Mouse (Mus musculus): ENCODE data around the gene Tnk2. TPM values are rescaled to one million over a fixed set of nuclear protein-coding genes. Genes with fewer than 3 reads are reported as not detected.

Tnk2 gene
- 18.7 and 24.1 TPM in 2 replicates for polyA plus RNA-seq (2012; ENCODE audit: insufficient read depth, insufficient read length, missing spikeins)

DNA sequence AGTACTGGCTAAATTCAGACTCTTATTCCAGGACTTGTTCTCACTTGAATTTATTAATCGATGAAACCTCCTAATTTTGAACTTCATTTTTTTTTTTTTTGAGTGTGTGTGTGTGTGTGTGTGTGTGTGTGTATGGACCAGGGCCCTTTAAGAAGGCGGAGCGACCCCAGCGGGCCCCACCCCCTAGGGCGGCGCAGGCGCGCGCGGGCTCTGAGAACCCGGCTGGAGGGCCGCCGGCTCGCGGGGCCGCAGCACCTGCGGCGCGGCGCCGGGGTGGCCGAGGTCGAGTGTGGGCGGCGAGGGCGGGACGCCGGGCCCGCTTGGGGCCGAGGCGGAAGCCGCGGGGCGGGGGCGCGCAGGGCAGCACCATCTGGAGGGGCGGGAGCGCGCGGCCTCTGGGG, at the start of gene Tnk2:
Tnk2 (plus strand) TSS at position 214 of the 401 bp plus-strand sequence.
- Histone ChIP-seq H3K27ac (replicated peaks; ENCODE audit: low read depth, low read length) (no peak within 1 kb of the TSS), H3K4me1 (ENCODE audit: control insufficient read depth, insufficient read depth, insufficient read length, low read length) (peaks cover 9% of the 10 kb centered on the region)

DNA sequence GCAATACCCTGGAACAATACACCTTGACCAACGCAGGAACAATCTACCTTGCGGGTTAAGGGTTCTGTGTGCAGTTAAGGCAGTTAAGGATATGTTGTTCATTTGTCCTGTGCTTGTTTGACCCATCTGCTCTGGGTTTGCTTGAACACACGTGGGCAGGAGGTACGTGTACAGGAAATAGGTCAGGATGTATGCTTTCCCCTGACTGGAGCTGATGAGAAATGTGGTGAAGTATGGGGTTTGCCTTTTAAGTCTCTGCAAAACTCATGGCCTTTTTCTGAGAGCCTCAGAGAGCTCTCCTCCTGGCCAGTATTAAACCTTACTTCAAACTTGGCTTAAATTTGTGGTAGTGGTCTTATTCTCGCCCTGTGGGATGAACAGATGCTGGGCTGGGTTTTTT, 49.8 kb upstream of the Tnk2 start:
- Histone ChIP-seq H3K4me1 (ENCODE audit: control insufficient read depth, insufficient read depth, insufficient read length, low read length) (no peaks in the 10 kb centered on the region), H3K4me3 (ENCODE audit: insufficient read depth, low read depth, low read length) (no peak overlapping the region), H3K27ac (replicated peaks; ENCODE audit: low read depth, low read length) (no peak overlapping the region)

More for the DNA sequence above, at the start of gene Tnk2:
- peak within 1 kb of the TSS; percentile 70 for H3K4me3 ChIP-seq (ENCODE audit: insufficient read depth, low read depth, low read length)

DNA sequence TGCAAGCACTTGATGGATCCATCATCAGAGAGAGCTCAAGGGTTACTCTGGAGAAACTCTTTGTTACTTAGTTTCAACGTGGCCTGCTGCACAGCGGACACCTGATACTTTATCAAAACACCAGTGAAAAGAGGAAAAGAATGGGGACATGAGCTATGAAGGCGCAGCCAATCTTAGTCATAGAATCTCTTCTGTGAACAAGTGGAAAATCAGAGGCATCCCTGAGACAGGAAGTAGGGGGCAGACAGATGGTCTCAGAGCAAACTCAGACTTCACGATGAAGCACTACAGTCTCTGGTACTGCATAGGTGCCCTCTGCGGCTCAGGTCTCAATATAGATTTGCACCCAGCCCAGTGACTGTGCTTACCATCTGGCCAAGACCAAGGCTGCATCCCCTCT, 49.0 kb upstream of the Tnk2 start:
- no peaks in the 10 kb centered on the region for H3K4me1 ChIP-seq (ENCODE audit: control insufficient read depth, insufficient read depth, insufficient read length, low read length)
- no peak overlapping the region for H3K4me3 ChIP-seq (ENCODE audit: insufficient read depth, low read depth, low read length)
- no peak overlapping the region for H3K27ac ChIP-seq (replicated peaks; ENCODE audit: low read depth, low read length)

DNA sequence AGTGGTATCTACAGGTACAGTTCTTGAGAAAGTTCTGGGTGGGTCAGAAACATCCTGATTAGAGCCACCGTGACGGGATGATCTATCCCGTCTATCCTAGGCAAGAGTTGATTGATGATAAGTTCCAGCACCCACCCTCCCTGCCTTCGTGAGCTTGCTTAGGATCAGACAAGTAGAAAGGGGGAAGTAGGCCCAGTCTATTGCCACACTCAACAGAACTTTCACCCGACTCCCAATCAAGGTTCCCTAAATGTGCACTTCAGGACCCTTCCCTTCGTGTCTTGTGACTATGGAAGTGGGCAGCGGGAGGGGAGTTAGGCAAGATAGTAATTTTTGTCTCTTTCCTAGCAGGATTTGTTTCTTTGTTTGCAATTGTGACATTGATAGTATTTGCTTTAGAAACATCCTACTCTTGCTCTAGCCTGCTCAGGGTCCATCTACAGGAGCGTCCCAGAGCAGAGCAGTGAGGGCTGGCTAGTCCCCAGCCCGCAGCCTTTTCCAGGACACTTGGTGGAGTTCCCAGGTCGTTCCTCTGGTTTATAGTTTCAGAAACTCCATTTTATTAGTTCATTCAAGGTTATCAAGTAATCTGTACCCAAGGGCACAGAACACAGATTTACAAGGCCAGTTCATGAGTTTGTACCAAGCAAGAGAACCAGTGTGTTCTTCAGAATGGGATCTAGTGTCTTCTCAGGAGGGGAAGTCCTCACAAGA, 48.4 kb upstream of the Tnk2 start:
- no peak overlapping the region for H3K4me3 ChIP-seq (ENCODE audit: insufficient read depth, low read depth, low read length)
- H3K27ac ChIP-seq (replicated peaks; ENCODE audit: low read depth, low read length): no peak overlapping the region
- no peaks in the 10 kb centered on the region for H3K4me1 ChIP-seq (ENCODE audit: control insufficient read depth, insufficient read depth, insufficient read length, low read length)

DNA sequence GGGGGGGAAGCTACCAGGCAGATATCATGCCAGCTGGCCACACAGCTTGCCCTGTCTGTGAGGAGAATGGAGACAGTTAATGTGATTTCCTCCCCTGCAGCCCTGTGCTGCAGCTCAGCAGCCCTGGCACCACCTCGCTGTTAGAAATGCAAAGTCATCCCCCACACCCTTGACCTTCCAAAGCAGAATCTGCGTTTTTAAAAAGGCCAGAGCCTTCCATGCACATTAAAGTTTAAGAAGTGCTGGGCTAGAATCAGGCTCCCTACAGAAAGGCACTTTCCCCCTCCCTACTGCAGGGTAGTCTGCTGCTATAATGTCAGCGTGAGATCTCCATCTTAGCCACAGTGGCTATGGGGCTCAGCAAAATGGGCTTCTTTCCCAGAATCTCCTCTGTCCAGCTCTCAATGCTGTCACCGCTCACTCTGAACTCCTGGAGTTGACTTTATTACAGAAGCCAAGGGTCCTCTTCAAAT, 45.7 kb upstream of the Tnk2 start:
- H3K4me1 ChIP-seq (ENCODE audit: control insufficient read depth, insufficient read depth, insufficient read length, low read length): no peaks in the 10 kb centered on the region
- H3K4me3 ChIP-seq (ENCODE audit: insufficient read depth, low read depth, low read length): no peak overlapping the region
- no peak overlapping the region for H3K27ac ChIP-seq (replicated peaks; ENCODE audit: low read depth, low read length)

DNA sequence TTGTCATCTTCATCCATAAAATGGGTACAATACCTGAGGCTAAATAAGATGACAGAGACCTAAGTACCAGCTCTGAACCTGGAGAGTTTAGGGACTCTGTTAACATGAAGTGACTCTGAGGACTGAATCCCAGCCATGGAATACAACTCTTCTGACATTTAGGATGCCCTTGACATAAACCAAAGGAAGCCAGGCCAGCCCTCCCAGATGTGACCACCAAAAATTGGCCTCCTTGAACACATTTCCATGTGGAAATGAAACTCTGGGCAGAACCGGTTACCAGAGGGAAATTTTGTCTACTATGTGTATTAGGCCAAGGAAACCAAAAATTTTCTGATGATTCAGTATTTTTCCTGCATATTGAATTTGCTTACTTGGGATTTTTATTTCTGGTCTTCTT, 44.5 kb upstream of the Tnk2 start:
- Histone ChIP-seq H3K4me1 (ENCODE audit: control insufficient read depth, insufficient read depth, insufficient read length, low read length) (no peaks in the 10 kb centered on the region), H3K27ac (replicated peaks; ENCODE audit: low read depth, low read length) (no peak overlapping the region), H3K4me3 (ENCODE audit: insufficient read depth, low read depth, low read length) (no peak overlapping the region)

DNA sequence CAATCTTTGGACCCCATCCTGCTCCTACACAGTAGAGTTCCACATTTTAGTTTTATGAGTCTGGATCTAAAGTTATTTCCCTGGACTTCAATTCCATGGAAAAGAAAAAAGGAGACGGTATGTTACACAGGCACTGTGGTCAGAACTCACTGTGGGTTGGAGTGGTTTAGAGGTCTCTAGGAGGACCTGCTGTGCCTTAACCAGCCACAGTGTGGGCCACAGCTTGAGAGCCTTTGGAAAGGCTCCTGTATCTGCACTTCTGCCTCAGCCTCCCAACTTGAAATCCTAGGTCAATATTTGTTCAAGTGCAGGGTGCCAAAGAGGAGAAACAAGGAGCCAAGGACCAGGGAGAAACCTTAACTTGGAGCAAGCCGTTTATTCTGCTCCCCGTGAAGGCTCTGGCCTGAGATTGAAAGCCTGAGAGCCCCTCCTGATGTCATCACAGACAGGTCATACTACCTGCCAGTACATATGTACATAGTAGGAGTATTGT, 41.4 kb upstream of the Tnk2 start:
- no peaks in the 10 kb centered on the region for H3K4me1 ChIP-seq (ENCODE audit: control insufficient read depth, insufficient read depth, insufficient read length, low read length)
- H3K4me3 ChIP-seq (ENCODE audit: insufficient read depth, low read depth, low read length): no peak overlapping the region
- H3K27ac ChIP-seq (replicated peaks; ENCODE audit: low read depth, low read length): no peak overlapping the region

DNA sequence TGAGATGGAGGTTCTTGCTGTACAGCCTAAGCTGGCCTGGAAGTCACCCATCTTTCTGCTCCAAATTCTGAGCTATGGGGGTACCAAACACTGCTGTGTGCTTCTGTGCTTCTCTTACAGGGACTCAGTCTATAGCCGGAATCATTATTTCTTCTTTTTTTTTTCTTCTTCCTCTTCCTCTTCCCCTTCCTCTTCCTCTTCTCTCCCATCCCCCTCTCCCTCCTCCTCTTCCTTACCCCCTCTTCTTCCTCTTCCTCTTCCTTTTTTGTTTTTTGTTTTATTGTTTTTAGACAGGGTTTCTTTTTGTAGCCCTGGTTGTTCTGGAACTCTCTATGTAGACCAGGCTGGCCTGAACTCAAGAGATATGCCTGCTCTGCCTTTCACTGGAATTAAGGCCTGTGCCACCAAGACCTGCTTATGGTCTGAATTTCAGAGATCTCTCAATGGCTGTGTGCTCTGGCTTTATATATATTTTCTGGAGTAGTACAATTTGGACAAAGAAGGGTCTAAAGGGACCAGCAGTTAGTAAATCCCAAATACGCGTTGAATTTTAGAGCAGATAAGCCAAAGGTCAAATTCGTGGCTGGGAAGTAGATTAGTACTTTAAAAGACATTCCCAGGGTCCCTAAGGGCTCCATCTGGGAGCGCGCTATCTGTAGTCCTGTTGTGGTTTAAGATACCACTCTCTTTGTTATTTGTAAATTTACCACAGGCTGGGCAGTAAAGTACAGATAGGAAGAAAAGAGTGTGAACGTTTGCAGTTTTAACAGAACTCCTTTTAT, 35.9 kb upstream of the Tnk2 start:
- H3K4me3 ChIP-seq (ENCODE audit: insufficient read depth, low read depth, low read length): no peak overlapping the region
- no peaks in the 10 kb centered on the region for H3K4me1 ChIP-seq (ENCODE audit: control insufficient read depth, insufficient read depth, insufficient read length, low read length)
- no peak overlapping the region; the same call in 1 of the 2 replicates for H3K27ac ChIP-seq (replicated peaks; ENCODE audit: low read depth, low read length)

DNA sequence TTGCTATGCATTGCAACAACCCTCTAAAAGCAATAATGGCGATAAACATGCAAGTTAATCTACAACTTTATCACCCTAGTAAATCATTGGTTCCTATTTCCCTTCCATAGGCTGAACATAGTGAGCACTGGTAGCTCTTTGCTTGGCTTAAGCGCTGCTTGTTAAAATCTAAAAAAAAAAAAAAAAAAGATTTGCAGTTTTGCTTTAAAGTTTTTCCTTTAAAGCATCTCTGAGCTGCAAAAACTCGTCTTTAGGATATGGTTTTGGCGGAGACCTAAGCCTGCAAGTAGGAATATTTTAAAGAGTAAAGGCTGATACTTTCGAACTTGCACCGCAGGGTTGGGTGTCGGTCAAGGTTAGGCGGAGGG, 35.3 kb upstream of the Tnk2 start:
- Histone ChIP-seq H3K27ac (replicated peaks; ENCODE audit: low read depth, low read length) (no peak overlapping the region), H3K4me3 (ENCODE audit: insufficient read depth, low read depth, low read length) (peak overlapping the region; percentile 84), H3K4me1 (ENCODE audit: control insufficient read depth, insufficient read depth, insufficient read length, low read length) (no peaks in the 10 kb centered on the region)

DNA sequence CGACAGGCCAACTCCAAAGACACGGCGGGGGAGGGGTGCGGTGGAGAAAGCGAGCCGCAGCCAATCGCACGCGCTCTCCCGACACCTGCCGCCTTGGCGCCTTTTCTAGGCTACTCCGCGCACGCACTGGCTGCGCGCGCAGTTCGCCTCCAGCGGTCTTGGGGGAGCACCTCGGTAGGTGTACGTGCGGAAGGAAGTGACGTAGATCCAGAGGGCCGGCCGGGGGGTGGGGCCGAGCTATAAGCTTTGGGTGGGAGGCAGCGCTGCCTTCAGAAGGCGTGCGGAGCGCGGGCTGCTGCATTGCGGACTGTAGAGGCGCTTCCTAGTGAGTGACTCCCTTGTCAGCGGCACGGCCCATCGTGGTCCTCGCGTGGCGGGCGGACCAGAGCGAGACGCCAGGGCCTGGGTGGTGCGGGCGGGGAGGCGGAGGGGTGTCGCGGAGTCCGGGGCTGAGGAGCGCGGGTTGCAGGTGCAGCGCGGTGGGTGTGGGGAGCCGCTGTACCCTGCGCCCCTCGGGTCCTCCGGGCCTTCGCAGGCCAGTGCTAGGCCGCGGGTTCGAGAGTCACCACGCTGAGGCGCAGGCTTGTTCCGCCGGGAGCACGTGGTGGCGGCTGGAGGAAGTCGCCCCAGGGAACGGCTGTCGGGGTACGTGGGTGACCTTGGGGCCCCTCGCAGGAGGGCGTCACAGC, 34.8 kb upstream of the Tnk2 start, which contains the start of gene Tfrc:
Tfrc (plus strand) TSS at position 209 of the 689 bp plus-strand sequence.
- H3K4me3 ChIP-seq (ENCODE audit: insufficient read depth, low read depth, low read length): peak within 1 kb of the TSS; percentile 84
- peak within 1 kb of the TSS; percentile 91 for H3K27ac ChIP-seq (replicated peaks; ENCODE audit: low read depth, low read length)
- H3K4me1 ChIP-seq (ENCODE audit: control insufficient read depth, insufficient read depth, insufficient read length, low read length): no peaks in the 10 kb centered on the region

DNA sequence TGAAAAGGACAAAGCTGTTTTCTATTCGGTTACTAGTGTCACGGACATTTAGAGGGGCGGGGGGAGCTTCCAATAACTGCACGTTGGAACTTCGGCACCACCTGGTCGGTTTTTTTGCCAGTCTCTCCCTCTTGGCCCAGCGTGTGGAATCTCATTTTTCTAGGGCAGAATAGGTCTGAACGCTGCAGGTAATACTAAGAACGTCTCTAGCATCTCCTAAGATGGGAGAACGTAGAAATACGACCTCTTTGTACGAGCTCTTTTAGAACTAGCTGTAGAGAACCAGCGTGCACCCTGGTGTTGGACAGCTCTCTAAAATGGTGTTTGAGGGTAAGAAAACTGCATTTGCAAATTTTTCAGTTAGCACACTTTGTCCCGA, 34.3 kb upstream of the Tnk2 start:
- H3K4me1 ChIP-seq (ENCODE audit: control insufficient read depth, insufficient read depth, insufficient read length, low read length): no peaks in the 10 kb centered on the region
- peak overlapping the region; percentile 84 for H3K4me3 ChIP-seq (ENCODE audit: insufficient read depth, low read depth, low read length)
- peak overlapping the region; percentile 91 for H3K27ac ChIP-seq (replicated peaks; ENCODE audit: low read depth, low read length)

DNA sequence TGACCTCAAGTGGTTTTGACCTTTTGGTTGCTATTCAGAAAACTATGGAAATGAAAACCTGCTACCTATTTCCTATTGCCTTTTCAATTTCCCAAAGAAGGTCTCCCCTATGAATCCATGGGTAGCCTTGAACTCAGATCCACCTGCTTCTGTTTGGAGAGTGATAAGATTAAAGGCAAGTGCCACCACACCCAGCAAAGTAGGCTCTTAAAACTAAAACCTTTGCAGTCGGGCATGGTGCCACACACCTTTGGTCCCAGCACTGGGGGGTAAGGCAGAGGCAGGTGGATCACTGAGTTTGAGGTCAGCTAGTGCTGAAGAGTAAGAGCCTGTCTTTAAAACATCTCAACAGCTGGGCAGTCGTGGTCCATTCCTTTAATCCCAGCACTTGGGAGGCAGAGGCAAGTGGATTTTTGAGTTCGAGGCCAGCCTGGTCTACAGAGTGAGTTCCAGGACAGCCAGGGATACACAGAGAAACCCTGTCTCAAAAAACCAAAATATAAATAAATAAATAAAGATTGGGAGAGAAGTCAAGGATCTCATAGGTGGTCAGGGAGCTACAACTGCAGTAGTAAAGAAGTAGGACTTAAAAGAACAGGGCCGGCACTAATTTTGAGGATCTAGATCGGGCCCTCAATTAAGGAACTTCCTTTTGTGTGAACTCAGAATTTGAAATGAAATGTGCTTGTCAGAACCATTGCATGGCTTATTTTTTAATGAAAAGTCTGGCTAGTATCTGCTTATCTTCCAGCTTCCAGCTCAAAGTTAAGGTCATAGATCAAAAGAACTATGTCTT, 33.0 kb upstream of the Tnk2 start:
- Histone ChIP-seq H3K27ac (replicated peaks; ENCODE audit: low read depth, low read length) (peak overlapping the region; percentile 69), H3K4me3 (ENCODE audit: insufficient read depth, low read depth, low read length) (peak overlapping the region; percentile 69), H3K4me1 (ENCODE audit: control insufficient read depth, insufficient read depth, insufficient read length, low read length) (no peaks in the 10 kb centered on the region)

DNA sequence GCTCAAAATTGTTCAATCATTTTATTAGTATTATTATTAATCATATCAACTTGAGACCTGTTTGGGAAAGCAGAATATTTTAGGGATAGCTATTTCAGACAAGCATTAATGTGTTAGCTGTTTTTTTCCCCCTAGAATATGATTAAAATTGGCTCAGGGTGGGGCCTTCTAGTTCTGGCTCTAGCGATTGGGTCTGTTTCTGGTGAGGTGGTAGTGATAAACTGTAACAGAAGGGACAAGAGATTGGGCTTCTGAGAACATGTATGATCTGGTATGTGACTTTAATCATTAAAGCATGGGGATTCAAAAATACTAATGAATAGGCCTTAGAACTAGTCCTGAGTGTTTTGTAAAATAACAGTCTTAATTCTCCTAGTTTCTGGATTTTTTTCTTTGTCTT, 31.6 kb upstream of the Tnk2 start:
- H3K4me3 ChIP-seq (ENCODE audit: insufficient read depth, low read depth, low read length): no peak overlapping the region
- no peak overlapping the region for H3K27ac ChIP-seq (replicated peaks; ENCODE audit: low read depth, low read length)
- no peaks in the 10 kb centered on the region for H3K4me1 ChIP-seq (ENCODE audit: control insufficient read depth, insufficient read depth, insufficient read length, low read length)

DNA sequence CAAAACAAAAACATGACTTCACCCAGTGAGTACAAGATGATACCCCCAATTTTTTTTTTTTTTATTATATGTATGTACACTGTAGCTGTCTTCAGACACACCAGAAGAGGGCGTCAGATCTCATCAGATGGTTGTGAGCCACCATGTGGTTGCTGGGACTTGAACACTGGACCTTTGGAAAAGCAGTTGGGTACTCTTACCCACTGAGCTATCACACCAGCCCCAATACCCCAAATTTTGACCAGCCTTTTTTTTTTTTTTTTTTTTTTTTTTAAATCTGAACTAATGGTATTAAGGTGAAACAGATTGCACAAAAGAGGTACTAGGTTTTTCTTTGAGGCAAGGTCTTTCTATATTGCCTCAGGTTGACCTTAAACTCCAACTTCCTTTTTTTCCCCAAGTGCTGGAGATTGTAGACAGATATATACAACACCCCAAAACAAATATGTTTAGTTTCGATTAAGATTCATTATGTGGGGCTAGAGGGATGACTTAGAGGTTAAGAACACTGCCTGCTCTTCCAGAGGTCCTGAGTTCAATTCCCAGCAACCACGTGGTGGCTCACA, 30.3 kb upstream of the Tnk2 start:
- Histone ChIP-seq H3K4me3 (ENCODE audit: insufficient read depth, low read depth, low read length) (no peak overlapping the region), H3K27ac (replicated peaks; ENCODE audit: low read depth, low read length) (no peak overlapping the region), H3K4me1 (ENCODE audit: control insufficient read depth, insufficient read depth, insufficient read length, low read length) (no peaks in the 10 kb centered on the region)
